Mouse (Mus musculus) forebrain, embryonic 16.5 days (tissue): ENCODE measurements around the gene Col4a1. TPM values are rescaled to one million over a fixed set of nuclear protein-coding genes. Genes with fewer than 3 reads are reported as not detected.

ENCODE experiments used
- ATAC-seq: fragments of 200-750 bp; cut with Nextera tagmentation; 2 replicates; pipeline ENCODE4 v1.8.0; 2017; ENCODE audit warnings: mild to moderate bottlenecking, moderate library complexity
- H3K27ac ChIP-seq: fragments of 300-500 bp; sonication (generic); 2 replicates; pipeline ENCODE4 v1.5.1; 2014; ENCODE audit warnings: low read length, control low read depth
- H3K27me3 ChIP-seq: fragments of 300-500 bp; sonication (generic); replicated peaks from 2 replicates; pipeline ENCODE4 v1.6.1; 2014; ENCODE audit warnings: low read length; ENCODE audit not compliant: control insufficient read depth, insufficient read depth
- H3K36me3 ChIP-seq: fragments of 300-500 bp; sonication (generic); 2 replicates; pipeline ENCODE4 v1.6.1; 2014; ENCODE audit not compliant: control insufficient read depth, insufficient read depth
- H3K4me1 ChIP-seq: fragments of 300-500 bp; sonication (generic); replicated peaks from 2 replicates; pipeline ENCODE4 v1.6.1; 2014; ENCODE audit warnings: low read length; ENCODE audit not compliant: control insufficient read depth, insufficient read depth
- H3K4me2 ChIP-seq: fragments of 300-500 bp; sonication (generic); 2 replicates; pipeline ENCODE4 v1.6.1; 2014; ENCODE audit warnings: mild to moderate bottlenecking, low read length, control low read depth
- H3K4me3 ChIP-seq: fragments of 300-500 bp; sonication (generic); replicated peaks from 2 replicates; pipeline ENCODE4 v1.5.1; 2014; ENCODE audit warnings: mild to moderate bottlenecking, low read length, control low read depth
- H3K9ac ChIP-seq: fragments of 300-500 bp; sonication (generic); replicated peaks from 2 replicates; pipeline ENCODE4 v1.6.1; 2014; ENCODE audit warnings: low read depth, low read length, control low read depth
- H3K9me3 ChIP-seq: fragments of 300-500 bp; sonication (generic); 2 replicates; pipeline ENCODE4 v1.6.1; 2016; ENCODE audit warnings: low read length; ENCODE audit not compliant: control insufficient read depth
- WGBS: fragments of 180-500 bp; shearing (Covaris S2); extraction: QIAGEN DNeasy Blood & Tissue Kit; methylation state at CpG from one replicate; pipeline ENCODE4 v1.1.7; 2014; 5-methylcytosine and 5-hydroxymethylcytosine counted together
- polyA plus RNA-seq: library from polyadenylated mRNA; unstranded; fragments of >200 nt; fragmentation: Nextera tagmentation; extraction: Ambion mirVana; gene quantifications from 2 replicates; pipeline ENCODE4 v1.2.1, GENCODE M21; 2015

The Col4a1 gene
- polyA plus RNA-seq, 1 experiment from 2014 or later = 69.0 TPM

- H3K4me1 ChIP-seq = no peaks in the 10 kb centered on the region
- no peaks in the 10 kb centered on the region for H3K9me3 ChIP-seq
- no peaks in the 10 kb centered on the region for H3K36me3 ChIP-seq
- H3K27me3 ChIP-seq = no peaks in the 10 kb centered on the region
- no peak overlapping the region for H3K27ac ChIP-seq
- WGBS = 67% methylated on average over 10 of the region's 10 CpGs
- no peak overlapping the region for H3K4me2 ChIP-seq
- ATAC-seq = no peak
- no peak overlapping the region for H3K9ac ChIP-seq
- H3K4me3 ChIP-seq = no peak overlapping the region
Observed at GRCm38 (mm10) chr8:11234151-11234878, 78.3 kb downstream of the Col4a1 start.

- H3K27me3 ChIP-seq = no peaks in the 10 kb centered on the region
- no peak overlapping the region for H3K9ac ChIP-seq
- no peak overlapping the region for H3K27ac ChIP-seq
- 61% methylated on average over 4 of the region's 4 CpGs for WGBS
- no peak for ATAC-seq
- H3K4me2 ChIP-seq = no peak overlapping the region
- no peaks in the 10 kb centered on the region for H3K36me3 ChIP-seq
- H3K4me3 ChIP-seq = no peak overlapping the region
- H3K9me3 ChIP-seq = no peaks in the 10 kb centered on the region
- no peaks in the 10 kb centered on the region for H3K4me1 ChIP-seq
Observed at GRCm38 (mm10) chr8:11233009-11233408, 79.6 kb downstream of the Col4a1 start.

DNA sequence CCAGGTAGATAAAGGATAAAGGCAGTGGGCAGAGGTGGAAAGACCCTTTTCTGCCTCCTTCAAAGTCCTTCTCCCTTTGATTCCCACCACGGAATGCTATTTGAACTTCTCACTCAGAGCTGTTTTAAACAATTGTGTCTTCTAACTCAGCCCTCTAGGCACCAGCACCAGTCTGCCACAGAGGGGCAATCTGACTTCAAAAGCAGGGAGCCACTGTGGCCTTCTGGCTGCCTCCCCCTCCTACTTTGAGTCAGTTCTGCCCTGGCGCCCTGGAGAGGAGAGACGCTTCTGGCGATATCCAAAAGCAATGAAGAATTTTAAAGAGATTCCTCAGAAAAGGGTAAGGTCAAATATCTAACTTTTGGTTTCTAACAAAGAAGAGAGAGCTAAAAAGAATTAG is 82.3 kb downstream of the Col4a1 start:
- no peak for ATAC-seq
- H3K9me3 ChIP-seq = no peaks in the 10 kb centered on the region
- WGBS = 39% methylated on average over 4 of the region's 4 CpGs

DNA sequence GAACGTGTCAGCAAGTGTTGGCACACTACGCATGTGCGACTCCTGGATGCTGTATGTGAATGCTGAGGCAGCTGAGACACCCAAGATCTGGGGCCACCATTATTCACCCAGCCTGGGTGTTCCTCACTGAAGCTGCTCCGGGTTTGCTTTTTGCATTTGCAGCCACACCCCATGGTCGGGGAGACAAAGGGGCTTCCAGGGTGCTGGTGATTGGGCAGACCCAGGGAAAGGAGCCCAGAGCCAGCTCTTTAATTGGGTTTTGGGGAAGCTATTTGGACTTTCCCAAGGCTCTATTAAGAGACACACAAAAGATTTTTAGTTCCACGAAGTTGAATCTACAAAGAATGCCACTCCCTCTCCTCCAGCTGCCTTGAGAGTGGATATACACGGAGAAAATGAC is 85.2 kb downstream of the Col4a1 start:
- Histone ChIP-seq H3K4me1 (0 out of 2 replicates have a peak, but pooled peaks cover 6% of the 10 kb centered on the region), H3K4me2 (no peak overlapping the region), H3K36me3 (no peaks in the 10 kb centered on the region), H3K4me3 (no peak overlapping the region), H3K9me3 (no peaks in the 10 kb centered on the region), H3K9ac (no peak overlapping the region), H3K27ac (no peak overlapping the region), H3K27me3 (no peaks in the 10 kb centered on the region)
- 8% methylated on average over 7 of the region's 7 CpGs for WGBS
- peak; percentile 60; the same call in 1 of the 2 replicates for ATAC-seq

More for the DNA sequence above, 82.3 kb downstream of the Col4a1 start:
- Histone ChIP-seq H3K4me2 (no peak overlapping the region), H3K4me1 (0 out of 2 replicates have a peak, but pooled peaks cover 6% of the 10 kb centered on the region), H3K36me3 (no peaks in the 10 kb centered on the region), H3K27ac (no peak overlapping the region), H3K9ac (no peak overlapping the region), H3K27me3 (no peaks in the 10 kb centered on the region), H3K4me3 (no peak overlapping the region)

DNA sequence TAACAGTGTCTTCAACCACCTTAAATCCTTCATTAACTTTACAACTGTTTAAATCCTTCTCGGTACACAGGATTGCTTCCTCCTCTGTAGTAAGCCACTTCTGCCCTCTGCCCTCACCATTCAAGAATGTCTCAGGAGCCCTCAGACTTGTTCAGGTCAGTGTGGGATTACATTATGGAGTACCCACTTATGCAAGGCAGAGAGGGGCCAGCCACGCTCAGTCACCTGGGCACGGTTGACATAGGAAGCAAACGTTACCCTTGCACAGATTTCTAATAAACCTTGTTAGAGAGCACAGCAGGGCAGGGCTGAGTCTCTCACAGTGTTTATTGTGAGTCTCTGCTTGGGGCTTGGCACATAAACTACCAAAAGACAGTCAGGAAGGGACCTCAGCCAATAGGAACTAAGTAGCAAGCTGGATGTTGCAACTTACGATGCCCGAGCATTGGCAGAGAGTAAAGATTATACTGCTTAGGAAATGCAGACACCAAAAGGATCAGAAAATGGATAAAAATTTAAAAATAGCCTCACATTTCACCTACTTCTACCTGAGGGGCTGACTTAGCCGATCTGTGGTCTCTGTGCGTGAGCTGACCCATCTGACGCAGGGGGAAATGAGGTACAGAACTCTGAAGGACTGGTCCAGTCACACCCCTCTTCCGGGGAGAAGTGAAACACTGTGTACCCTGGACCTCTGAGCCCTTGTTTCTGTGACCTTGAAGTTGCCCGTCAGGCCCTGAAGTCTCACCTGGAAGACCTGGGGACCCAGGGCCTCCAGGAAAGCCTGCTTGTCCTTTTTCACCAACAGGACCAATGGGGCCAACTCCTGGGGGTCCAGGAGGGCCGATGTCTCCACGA is 86.8 kb downstream of the Col4a1 start:
- no peak for ATAC-seq
- Histone ChIP-seq H3K9me3 (no peaks in the 10 kb centered on the region), H3K27ac (no peak overlapping the region), H3K9ac (no peak overlapping the region), H3K36me3 (no peaks in the 10 kb centered on the region), H3K4me3 (no peak overlapping the region), H3K4me2 (no peak overlapping the region), H3K4me1 (0 out of 2 replicates have a peak, but pooled peaks cover 6% of the 10 kb centered on the region), H3K27me3 (no peaks in the 10 kb centered on the region)
- 81% methylated on average over 13 of the region's 13 CpGs for WGBS

GRCm38 (mm10) chr8:11224178-11224577 is 88.4 kb downstream of the Col4a1 start:
- Histone ChIP-seq H3K27ac (no peak overlapping the region), H3K4me1 (0 out of 2 replicates have a peak, but pooled peaks cover 6% of the 10 kb centered on the region), H3K4me3 (no peak overlapping the region), H3K9ac (no peak overlapping the region), H3K27me3 (no peaks in the 10 kb centered on the region), H3K4me2 (no peak overlapping the region), H3K36me3 (no peaks in the 10 kb centered on the region), H3K9me3 (no peaks in the 10 kb centered on the region)
- no peak for ATAC-seq
- WGBS = 84% methylated on average over 7 of the region's 7 CpGs

- Histone ChIP-seq H3K4me3 (no peak overlapping the region), H3K4me2 (no peak overlapping the region), H3K27ac (no peak overlapping the region), H3K9ac (no peak overlapping the region), H3K4me1 (0 out of 2 replicates have a peak, but pooled peaks cover 2% of the 10 kb centered on the region), H3K27me3 (no peaks in the 10 kb centered on the region), H3K9me3 (no peaks in the 10 kb centered on the region), H3K36me3 (no peaks in the 10 kb centered on the region)
- WGBS = 92% methylated on average over 5 of the region's 5 CpGs
- no peak for ATAC-seq
Observed at GRCm38 (mm10) chr8:11221353-11221752, 91.3 kb downstream of the Col4a1 start.

- no peak overlapping the region for H3K9ac ChIP-seq
- no peaks in the 10 kb centered on the region for H3K27me3 ChIP-seq
- no peak for ATAC-seq
- WGBS = 90% methylated on average over 6 of the region's 6 CpGs
- H3K4me1 ChIP-seq = no peaks in the 10 kb centered on the region
- no peak overlapping the region for H3K27ac ChIP-seq
- no peak overlapping the region for H3K4me3 ChIP-seq
- H3K36me3 ChIP-seq = no peaks in the 10 kb centered on the region
- no peaks in the 10 kb centered on the region for H3K9me3 ChIP-seq
- no peak overlapping the region for H3K4me2 ChIP-seq
Observed at GRCm38 (mm10) chr8:11219282-11219681, 93.3 kb downstream of the Col4a1 start.

DNA sequence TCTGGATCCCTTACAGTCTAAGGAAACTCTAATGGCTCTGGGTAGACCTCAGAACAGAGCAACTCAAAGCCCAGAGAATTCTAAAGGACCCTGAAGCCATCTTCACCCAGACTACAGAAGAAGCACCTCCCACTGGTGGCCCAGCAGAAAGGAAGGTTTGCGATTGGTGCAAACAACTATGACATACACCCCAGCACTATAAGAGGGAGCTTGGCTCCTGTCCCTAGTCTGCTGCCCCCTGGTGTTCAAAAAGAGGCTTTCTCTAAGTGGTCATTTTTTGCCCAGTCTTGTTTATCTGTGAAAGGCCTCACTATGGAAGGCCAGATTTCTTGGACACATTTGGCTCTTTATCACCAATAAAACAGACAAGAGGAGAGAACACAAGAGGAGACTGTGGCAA is 97.4 kb downstream of the Col4a1 start:
- Histone ChIP-seq H3K27ac (no peak overlapping the region), H3K36me3 (no peaks in the 10 kb centered on the region), H3K9ac (no peak overlapping the region), H3K9me3 (no peaks in the 10 kb centered on the region), H3K4me2 (no peak overlapping the region), H3K4me3 (no peak overlapping the region), H3K4me1 (no peaks in the 10 kb centered on the region), H3K27me3 (no peaks in the 10 kb centered on the region)
- ATAC-seq = peak; percentile 81
- WGBS = 29% methylated on average over 1 of the region's 1 CpGs
